Mouse (Mus musculus) hindbrain, embryonic 16.5 days (tissue): ENCODE measurements around the gene Utf1. TPM values are rescaled to one million over a fixed set of nuclear protein-coding genes. Genes with fewer than 3 reads are reported as not detected.

ENCODE experiments used
- ATAC-seq: fragments of 200-750 bp; cut with Nextera tagmentation; 2 replicates; pipeline ENCODE4 v1.8.0; 2017; ENCODE audit warnings: moderate TSS enrichment, moderate library complexity
- H3K27ac ChIP-seq: fragments of 300-500 bp; sonication (generic); 2 replicates; pipeline ENCODE4 v1.5.1; 2014; ENCODE audit warnings: low read depth, mild to moderate bottlenecking, control low read depth, low read length, moderate library complexity
- H3K27me3 ChIP-seq: fragments of 300-500 bp; sonication (generic); replicated peaks from 2 replicates; pipeline ENCODE4 v1.6.1; 2014; ENCODE audit warnings: low read length; ENCODE audit not compliant: control insufficient read depth, insufficient read depth
- H3K36me3 ChIP-seq: fragments of 300-500 bp; sonication (generic); 2 replicates; pipeline ENCODE4 v1.6.1; 2014; ENCODE audit warnings: mild to moderate bottlenecking, low read length, moderate library complexity, mixed read lengths; ENCODE audit not compliant: control insufficient read depth, insufficient read depth
- H3K4me1 ChIP-seq: fragments of 300-500 bp; sonication (generic); 2 replicates; pipeline ENCODE4 v1.6.1; 2014; ENCODE audit warnings: low read depth, low read length; ENCODE audit not compliant: control insufficient read depth, insufficient read depth
- H3K4me2 ChIP-seq: fragments of 300-500 bp; sonication (generic); 2 replicates; pipeline ENCODE4 v1.6.1; 2014; ENCODE audit warnings: mild to moderate bottlenecking, low read length, control low read depth, moderate library complexity
- H3K4me3 ChIP-seq: fragments of 300-500 bp; sonication (generic); 2 replicates; pipeline ENCODE4 v1.5.1; 2014; ENCODE audit warnings: mild to moderate bottlenecking, low read length, control low read depth, moderate library complexity
- H3K9ac ChIP-seq: fragments of 300-500 bp; sonication (generic); 2 replicates; pipeline ENCODE4 v1.6.1; 2014; ENCODE audit warnings: low read depth, mild to moderate bottlenecking, control low read depth, low read length, moderate library complexity
- H3K9me3 ChIP-seq: fragments of 300-500 bp; sonication (generic); 2 replicates; pipeline ENCODE4 v1.6.1; 2014; ENCODE audit warnings: mild to moderate bottlenecking, low read length, moderate library complexity; ENCODE audit not compliant: control insufficient read depth
- WGBS: fragments of 180-500 bp; shearing (Covaris S2); extraction: QIAGEN DNeasy Blood & Tissue Kit; methylation state at CpG from one replicate; pipeline ENCODE4 v1.1.7; 2014; 5-methylcytosine and 5-hydroxymethylcytosine counted together
- polyA plus RNA-seq: library from polyadenylated mRNA; unstranded; fragments of >200 nt; fragmentation: Nextera tagmentation; extraction: Ambion mirVana; gene quantifications from 2 replicates; pipeline ENCODE4 v1.2.1, GENCODE M21; 2015

The Utf1 gene
- polyA plus RNA-seq, 1 experiment from 2014 or later, result not detected

DNA sequence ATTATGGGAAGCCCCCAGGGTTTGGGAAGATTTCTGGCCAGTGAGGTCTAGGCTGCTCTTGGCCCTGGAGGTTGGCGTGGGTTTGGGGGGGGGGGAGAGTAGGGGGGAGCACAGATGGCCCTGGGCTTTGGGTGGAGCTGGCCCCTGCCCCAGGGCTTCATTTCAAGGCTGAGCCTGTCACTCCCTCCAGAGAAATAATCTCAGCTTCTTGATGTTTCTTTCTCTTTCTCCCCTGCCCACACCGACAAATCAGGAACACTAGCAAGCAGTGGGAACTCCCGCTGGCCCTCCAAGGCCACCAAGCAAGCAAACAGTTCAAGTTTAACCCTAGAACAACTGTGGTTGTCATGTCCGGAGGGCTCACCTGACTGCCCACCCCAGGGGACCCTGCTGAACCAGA, 20.2 kb downstream of the Utf1 start:
- H3K9ac ChIP-seq, result no peak overlapping the region

DNA sequence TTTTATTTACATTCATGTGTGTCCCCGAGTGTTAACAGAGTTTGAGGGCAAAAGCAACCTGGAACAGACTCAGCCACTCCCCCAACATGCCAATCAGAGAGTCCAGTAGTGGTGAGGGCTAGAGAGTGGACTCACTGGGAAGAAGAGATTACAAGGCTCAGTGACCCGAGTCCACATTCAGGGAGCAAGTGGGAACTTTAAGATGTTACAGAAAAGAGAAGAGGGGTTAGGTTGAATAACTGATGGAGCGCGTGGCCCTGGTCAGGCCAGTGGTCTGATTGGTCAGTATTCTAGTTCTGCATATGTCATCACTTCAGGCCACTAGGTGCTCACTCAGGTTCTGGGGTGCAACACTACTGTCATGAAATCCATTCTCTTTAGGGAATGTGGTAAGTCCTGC, 23.6 kb downstream of the Utf1 start:
- Histone ChIP-seq H3K27me3 (no peaks in the 10 kb centered on the region), H3K4me2 (no peak overlapping the region), H3K36me3 (no peaks in the 10 kb centered on the region), H3K27ac (no peak overlapping the region), H3K4me1 (no peaks in the 10 kb centered on the region), H3K4me3 (no peak overlapping the region), H3K9me3 (no peaks in the 10 kb centered on the region), H3K9ac (no peak overlapping the region)
- 15% methylated on average over 4 of the region's 4 CpGs for WGBS
- ATAC-seq, result no peak

More for the DNA sequence above, 20.2 kb downstream of the Utf1 start:
- whole genome bisulfite sequencing, result 49% methylated on average over 4 of the region's 4 CpGs
- Histone ChIP-seq H3K4me1 (no peaks in the 10 kb centered on the region), H3K4me3 (no peak overlapping the region), H3K9me3 (no peaks in the 10 kb centered on the region), H3K36me3 (no peaks in the 10 kb centered on the region), H3K27ac (no peak overlapping the region), H3K4me2 (no peak overlapping the region), H3K27me3 (no peaks in the 10 kb centered on the region)
- ATAC-seq, result no peak

DNA sequence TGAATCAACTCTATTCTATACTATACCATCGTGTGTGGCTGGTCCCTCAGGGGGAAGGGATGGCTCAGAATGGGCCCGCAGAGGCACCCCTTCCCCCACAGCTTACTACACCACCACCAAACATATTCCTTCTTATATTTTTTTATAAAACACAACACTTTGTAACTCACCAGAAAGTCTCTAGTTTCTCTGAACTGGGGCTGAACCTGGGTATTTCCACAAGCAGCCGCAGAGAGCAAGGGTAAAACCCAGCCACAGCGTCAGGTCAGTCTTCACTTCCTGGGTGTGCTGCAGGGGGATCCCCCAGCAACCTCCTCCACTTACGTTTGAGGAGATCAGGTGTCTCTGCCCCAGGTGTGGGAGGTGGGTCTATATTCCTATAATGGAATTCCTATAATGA, 24.8 kb downstream of the Utf1 start:
- no peaks in the 10 kb centered on the region for H3K27me3 ChIP-seq
- ATAC-seq, result no peak
- 51% methylated on average over 5 of the region's 5 CpGs for WGBS
- H3K4me1 ChIP-seq, result no peaks in the 10 kb centered on the region
- H3K27ac ChIP-seq, result no peak overlapping the region
- H3K36me3 ChIP-seq, result no peaks in the 10 kb centered on the region
- no peak overlapping the region for H3K4me2 ChIP-seq
- no peak overlapping the region for H3K9ac ChIP-seq
- H3K4me3 ChIP-seq, result no peak overlapping the region
- H3K9me3 ChIP-seq, result no peaks in the 10 kb centered on the region

DNA sequence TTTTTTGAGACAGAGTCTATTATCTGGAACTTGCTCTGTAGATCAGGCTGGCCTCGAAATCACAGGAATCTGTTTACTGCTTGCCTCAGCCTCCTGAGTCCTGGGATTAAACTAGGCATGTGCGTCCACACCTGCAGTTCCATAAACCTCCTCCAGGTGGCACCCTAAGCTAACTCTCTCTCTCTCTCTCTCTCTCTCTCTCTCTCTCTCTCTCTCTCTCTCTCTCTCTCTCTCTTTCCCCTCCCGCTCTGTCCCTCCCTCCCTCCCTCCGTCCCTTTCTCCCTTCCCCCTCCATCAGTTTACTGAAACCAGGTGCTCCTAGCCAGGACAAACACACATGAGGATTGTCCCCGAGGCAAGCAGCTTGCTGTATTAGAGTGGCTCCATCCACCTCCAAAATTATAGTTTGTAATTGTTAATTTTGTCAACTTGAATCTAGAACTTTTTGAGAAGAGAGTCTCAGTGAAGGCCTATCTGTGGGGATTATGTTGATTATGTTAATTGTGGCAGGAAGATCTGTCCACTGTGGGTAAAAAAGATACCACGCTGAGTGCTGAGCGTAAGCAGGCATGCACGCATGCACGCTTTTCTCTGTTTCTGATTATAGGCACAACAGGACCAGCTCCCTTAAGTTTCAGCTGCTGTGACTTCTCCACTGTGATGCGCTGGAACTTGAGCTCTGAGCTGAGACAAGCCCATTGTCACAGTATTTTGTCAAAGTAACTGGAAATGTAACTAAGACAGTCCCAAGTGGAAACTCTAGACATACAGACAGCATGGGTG, 25.9 kb downstream of the Utf1 start:
- Histone ChIP-seq H3K36me3 (no peaks in the 10 kb centered on the region), H3K9me3 (no peaks in the 10 kb centered on the region), H3K4me2 (no peak overlapping the region), H3K27ac (no peak overlapping the region), H3K4me3 (no peak overlapping the region), H3K4me1 (no peaks in the 10 kb centered on the region), H3K9ac (no peak overlapping the region), H3K27me3 (no peaks in the 10 kb centered on the region)
- ATAC-seq, result no peak
- WGBS, result 31% methylated on average over 10 of the region's 10 CpGs

DNA sequence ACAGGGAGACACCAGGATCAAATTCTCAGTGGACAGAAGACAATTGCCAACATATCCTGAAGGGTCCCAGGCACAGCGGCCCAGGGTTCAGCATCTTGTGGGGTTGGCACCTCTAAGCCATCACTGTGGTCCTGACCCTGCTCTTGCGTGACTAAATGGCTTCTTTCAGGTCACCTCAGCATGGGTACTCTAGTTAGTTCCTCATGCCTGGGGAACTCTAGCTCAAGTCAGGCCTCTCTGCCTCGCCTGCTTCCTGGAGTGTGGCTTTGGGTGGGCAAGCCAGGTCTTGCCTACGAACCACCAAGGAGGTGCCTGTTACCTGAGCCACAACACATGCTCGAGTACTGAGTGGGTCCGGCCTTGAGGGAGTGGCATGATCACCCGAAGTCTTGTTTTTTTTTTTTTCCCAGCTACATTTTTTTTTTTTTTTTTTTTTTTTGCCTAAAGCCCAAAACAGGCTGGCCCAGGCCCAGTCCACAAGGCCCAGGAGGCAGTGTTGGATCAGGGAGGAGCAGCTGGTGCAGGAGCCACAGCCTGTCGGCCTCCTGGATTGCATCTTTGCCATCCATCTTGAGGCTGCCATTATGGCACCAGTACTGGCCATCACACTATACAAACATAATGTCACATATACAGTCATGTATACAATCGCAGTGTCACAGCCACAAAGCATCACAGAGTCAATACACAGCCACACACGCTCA, 26.8 kb downstream of the Utf1 start:
- Histone ChIP-seq H3K36me3 (no peaks in the 10 kb centered on the region), H3K4me2 (no peak overlapping the region), H3K9ac (no peak overlapping the region), H3K4me3 (no peak overlapping the region), H3K9me3 (no peaks in the 10 kb centered on the region), H3K4me1 (no peaks in the 10 kb centered on the region), H3K27me3 (no peaks in the 10 kb centered on the region), H3K27ac (no peak overlapping the region)
- no peak for ATAC-seq
- 81% methylated on average over 10 of the region's 10 CpGs for WGBS

DNA sequence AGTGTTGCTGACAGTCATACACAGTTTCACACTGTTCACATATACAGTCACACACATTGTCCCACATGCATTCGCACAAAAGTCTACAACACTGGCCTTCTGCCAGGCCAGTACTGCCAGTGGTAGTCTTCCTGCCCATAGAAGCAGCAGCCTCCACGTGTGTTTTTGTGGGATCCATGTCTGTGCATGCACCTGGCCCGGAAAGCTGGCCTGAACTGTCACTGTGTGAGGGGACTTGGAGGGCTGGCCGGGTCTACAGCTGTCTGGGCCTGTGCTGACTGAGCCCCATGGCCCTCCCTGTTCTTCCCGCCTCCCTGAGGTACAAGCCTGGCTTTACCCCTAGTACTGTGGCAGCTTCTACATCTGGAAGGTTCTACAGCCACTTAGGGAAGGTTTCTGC, 27.4 kb downstream of the Utf1 start:
- no peaks in the 10 kb centered on the region for H3K9me3 ChIP-seq
- H3K4me2 ChIP-seq, result no peak overlapping the region
- H3K4me3 ChIP-seq, result no peak overlapping the region
- no peak overlapping the region for H3K27ac ChIP-seq
- WGBS, result 62% methylated on average over 5 of the region's 5 CpGs
- H3K9ac ChIP-seq, result no peak overlapping the region
- H3K4me1 ChIP-seq, result no peaks in the 10 kb centered on the region
- no peak for ATAC-seq
- H3K36me3 ChIP-seq, result no peaks in the 10 kb centered on the region
- H3K27me3 ChIP-seq, result no peaks in the 10 kb centered on the region

DNA sequence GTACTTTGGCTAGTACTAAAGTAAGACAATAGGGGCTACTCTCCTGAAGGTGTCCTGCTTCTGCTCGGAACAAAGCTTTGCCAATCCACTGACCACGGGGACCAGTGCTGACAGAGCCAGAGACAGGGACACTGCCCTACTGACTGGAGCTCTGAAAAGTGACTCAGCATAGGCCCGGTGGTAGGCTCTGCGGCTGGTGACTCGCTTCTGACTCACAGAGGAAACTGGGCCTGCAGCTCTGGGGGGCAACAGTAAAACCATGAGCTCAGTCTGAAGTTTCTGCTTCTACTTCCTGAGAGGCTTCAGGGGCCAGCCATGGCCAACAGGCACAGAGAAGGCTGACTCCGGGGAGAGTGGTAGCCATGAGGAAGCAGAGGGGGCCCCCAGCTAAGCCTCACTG, 27.8 kb downstream of the Utf1 start:
- 70% methylated on average over 6 of the region's 6 CpGs for WGBS
- no peak overlapping the region for H3K9ac ChIP-seq
- no peaks in the 10 kb centered on the region for H3K36me3 ChIP-seq
- H3K9me3 ChIP-seq, result no peaks in the 10 kb centered on the region
- H3K27ac ChIP-seq, result no peak overlapping the region
- ATAC-seq, result no peak
- H3K27me3 ChIP-seq, result no peaks in the 10 kb centered on the region
- no peak overlapping the region for H3K4me3 ChIP-seq
- H3K4me2 ChIP-seq, result no peak overlapping the region
- no peaks in the 10 kb centered on the region for H3K4me1 ChIP-seq

DNA sequence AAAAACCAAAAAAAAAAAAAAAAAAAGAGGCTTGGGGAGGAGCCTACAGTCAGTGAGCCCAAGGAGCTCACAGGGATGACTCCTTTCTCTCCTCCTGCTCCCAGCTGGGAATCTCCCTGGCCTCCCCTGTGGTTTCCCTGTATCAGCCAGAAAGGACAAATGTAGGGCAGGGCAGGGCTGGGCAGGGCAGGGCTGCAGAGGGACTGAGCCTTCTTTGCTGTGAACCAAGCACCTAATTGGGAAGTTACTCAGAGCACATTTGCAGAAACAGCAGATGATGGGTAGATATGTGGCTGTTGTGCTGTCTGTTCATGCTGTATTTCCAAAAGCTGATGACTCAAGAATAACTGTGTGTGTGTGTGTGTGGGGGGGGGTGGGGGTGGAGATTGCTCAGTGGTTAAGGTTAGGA, 29.3 kb downstream of the Utf1 start:
- H3K4me1 ChIP-seq, result peaks cover under 1% of the 10 kb centered on the region; the same call in 1 of the 2 replicates
- ATAC-seq, result no peak
- H3K27ac ChIP-seq, result no peak overlapping the region
- no peaks in the 10 kb centered on the region for H3K9me3 ChIP-seq
- H3K9ac ChIP-seq, result no peak overlapping the region
- no peaks in the 10 kb centered on the region for H3K36me3 ChIP-seq
- no peak overlapping the region for H3K4me2 ChIP-seq
- H3K27me3 ChIP-seq, result no peaks in the 10 kb centered on the region
- H3K4me3 ChIP-seq, result no peak overlapping the region

DNA sequence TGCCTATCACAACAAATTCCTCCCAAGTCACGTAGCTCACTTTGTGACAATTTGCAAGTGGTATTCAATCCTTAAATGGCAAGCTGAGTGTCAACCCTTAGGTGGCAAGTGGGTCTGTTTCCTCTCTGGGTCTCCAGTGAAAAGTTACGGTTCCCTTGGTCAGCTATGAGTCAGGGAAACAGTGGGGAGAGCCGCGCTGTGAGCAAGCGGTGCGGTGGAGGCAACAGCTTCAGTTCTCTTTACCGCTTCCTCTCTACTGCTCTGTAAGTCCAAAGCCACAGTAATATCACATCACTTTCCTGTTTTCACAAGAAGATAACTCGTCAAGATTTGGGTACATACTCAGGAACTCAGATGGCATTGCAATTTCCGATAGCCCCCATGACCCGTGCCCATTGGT, 30.7 kb downstream of the Utf1 start:
- no peaks in the 10 kb centered on the region for H3K9me3 ChIP-seq
- no peak overlapping the region for H3K4me2 ChIP-seq
- H3K9ac ChIP-seq, result no peak overlapping the region
- H3K27ac ChIP-seq, result no peak overlapping the region
- no peaks in the 10 kb centered on the region for H3K27me3 ChIP-seq
- no peak overlapping the region for H3K4me3 ChIP-seq
- no peak for ATAC-seq
- 90% methylated on average over 10 of the region's 10 CpGs for WGBS
- peaks cover 10% of the 10 kb centered on the region for H3K4me1 ChIP-seq
- H3K36me3 ChIP-seq, result no peaks in the 10 kb centered on the region
